Mouse (Mus musculus) intestine, embryonic 15.5 days (tissue): ENCODE measurements around the gene Gm44790. TPM values are rescaled to one million over a fixed set of nuclear protein-coding genes. Genes with fewer than 3 reads are reported as not detected.

Experiments
- ATAC-seq: fragments of 200-750 bp; cut with Nextera tagmentation; 2 replicates; pipeline ENCODE4 v1.8.0; 2017; ENCODE audit warnings: moderate TSS enrichment, moderate library complexity
- H3K27ac ChIP-seq: fragments of 300-500 bp; sonication (generic); 2 replicates; pipeline ENCODE4 v1.5.1; 2015; ENCODE audit warnings: mild to moderate bottlenecking, inconsistent platforms
- H3K27me3 ChIP-seq: fragments of 300-500 bp; sonication (generic); replicated peaks from 2 replicates; pipeline ENCODE4 v1.6.1; 2015; ENCODE audit warnings: inconsistent platforms
- H3K36me3 ChIP-seq: fragments of 300-500 bp; sonication (generic); 2 replicates; pipeline ENCODE4 v1.6.1; 2015; ENCODE audit warnings: inconsistent platforms
- H3K4me1 ChIP-seq: fragments of 300-500 bp; sonication (generic); replicated peaks from 2 replicates; pipeline ENCODE4 v1.6.1; 2015; ENCODE audit warnings: inconsistent platforms
- H3K4me2 ChIP-seq: fragments of 300-500 bp; sonication (generic); replicated peaks from 2 replicates; pipeline ENCODE4 v1.6.1; 2015; ENCODE audit warnings: mild to moderate bottlenecking, inconsistent platforms
- H3K4me3 ChIP-seq: fragments of 300-500 bp; sonication (generic); replicated peaks from 2 replicates; pipeline ENCODE4 v1.5.1; 2015; ENCODE audit warnings: inconsistent platforms
- H3K9ac ChIP-seq: fragments of 300-500 bp; sonication (generic); 2 replicates; pipeline ENCODE4 v1.6.1; 2015; ENCODE audit warnings: inconsistent platforms
- H3K9me3 ChIP-seq: fragments of 300-500 bp; sonication (generic); 2 replicates; pipeline ENCODE4 v1.6.1; 2016; ENCODE audit warnings: inconsistent platforms
- WGBS: fragments of 180-500 bp; shearing (Covaris S2); methylation state at CpG from one replicate; pipeline ENCODE4 v1.1.7; 2015; 5-methylcytosine and 5-hydroxymethylcytosine counted together
- polyA plus RNA-seq: library from polyadenylated mRNA; unstranded; fragments of >200 nt; fragmentation: Nextera tagmentation; extraction: Ambion mirVana; gene quantifications from 2 replicates; pipeline ENCODE4 v1.2.1, GENCODE M21; 2015

Gene Gm44790
- polyA plus RNA-seq, 1 experiment from 2014 or later = not detected

GRCm38 (mm10) chr6:86395969-86396368 lies 30.5 kb upstream of the Gm44790 start:
- ATAC-seq = no peak
- WGBS = 29% methylated on average over 10 of the region's 10 CpGs
- H3K4me3 ChIP-seq = peak overlapping the region; percentile 73
- H3K27me3 ChIP-seq = no peaks in the 10 kb centered on the region
- peak overlapping the region; percentile 78; the same call in 1 of the 2 replicates for H3K27ac ChIP-seq
- peak overlapping the region; percentile 75 for H3K9ac ChIP-seq
- no peaks in the 10 kb centered on the region for H3K9me3 ChIP-seq
- peaks cover 15% of the 10 kb centered on the region for H3K36me3 ChIP-seq
- H3K4me1 ChIP-seq = peaks cover 15% of the 10 kb centered on the region
- H3K4me2 ChIP-seq = peak overlapping the region; percentile 73

DNA sequence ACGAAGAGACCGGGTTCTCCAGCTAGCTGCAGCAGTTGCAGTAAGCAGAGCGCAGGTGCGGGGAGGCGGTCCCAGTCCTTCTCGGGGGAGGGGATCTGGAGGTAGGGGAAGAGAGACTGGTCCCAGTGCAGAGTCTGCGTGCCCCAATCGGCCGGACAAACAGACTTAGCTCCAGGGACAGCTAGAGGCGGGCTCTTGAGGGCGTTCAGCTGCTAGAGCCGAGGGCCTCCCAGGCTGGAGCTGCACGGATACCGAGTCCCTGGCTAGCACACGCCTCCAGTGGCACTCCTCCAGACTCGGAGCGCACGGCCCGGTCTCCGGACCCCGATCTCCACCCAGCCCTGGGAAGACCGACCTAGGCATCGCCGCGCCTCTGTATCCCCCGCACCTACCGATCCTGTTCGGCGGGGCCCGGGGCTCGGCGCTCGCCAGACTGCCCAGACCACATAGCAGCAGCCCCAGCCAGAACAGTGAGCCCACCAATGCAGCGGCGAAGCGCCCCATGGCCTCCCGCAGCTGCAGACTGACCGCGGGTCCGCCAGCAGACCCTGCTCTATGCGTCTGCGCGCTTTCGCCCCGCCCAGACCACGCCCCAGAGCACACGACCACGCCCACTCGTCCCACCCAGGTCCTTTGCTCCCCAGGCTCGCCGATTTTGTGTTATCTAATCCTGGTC lies 29.7 kb upstream of the Gm44790 start, which contains the start of gene Pcyox1:
Gene Pcyox1 (minus strand): TSS at position 574 of the 676 bp plus-strand sequence.
- peak; percentile 96 for ATAC-seq
- Histone ChIP-seq H3K4me1 (peaks cover 17% of the 10 kb centered on the region), H3K27ac (peak within 1 kb of the TSS; percentile 78), H3K27me3 (no peaks in the 10 kb centered on the region), H3K4me3 (peak within 1 kb of the TSS; percentile 73), H3K9ac (peak within 1 kb of the TSS; percentile 75), H3K36me3 (peaks cover 7% of the 10 kb centered on the region), H3K4me2 (peak within 1 kb of the TSS; percentile 73), H3K9me3 (no peaks in the 10 kb centered on the region)
- WGBS = under 1% methylated on average over 51 of the region's 51 CpGs

- Histone ChIP-seq H3K36me3 (peaks cover 2% of the 10 kb centered on the region; the same call in 1 of the 2 replicates), H3K27me3 (no peaks in the 10 kb centered on the region), H3K4me1 (peaks cover 17% of the 10 kb centered on the region), H3K9me3 (no peaks in the 10 kb centered on the region), H3K4me2 (peak overlapping the region; percentile 73), H3K27ac (peak overlapping the region; percentile 78), H3K4me3 (peak overlapping the region; percentile 73), H3K9ac (peak overlapping the region; percentile 75)
- 5% methylated on average over 14 of the region's 14 CpGs for WGBS
- ATAC-seq = peak; percentile 35
Observed at GRCm38 (mm10) chr6:86397257-86397980, 29.0 kb upstream of the Gm44790 start.

DNA sequence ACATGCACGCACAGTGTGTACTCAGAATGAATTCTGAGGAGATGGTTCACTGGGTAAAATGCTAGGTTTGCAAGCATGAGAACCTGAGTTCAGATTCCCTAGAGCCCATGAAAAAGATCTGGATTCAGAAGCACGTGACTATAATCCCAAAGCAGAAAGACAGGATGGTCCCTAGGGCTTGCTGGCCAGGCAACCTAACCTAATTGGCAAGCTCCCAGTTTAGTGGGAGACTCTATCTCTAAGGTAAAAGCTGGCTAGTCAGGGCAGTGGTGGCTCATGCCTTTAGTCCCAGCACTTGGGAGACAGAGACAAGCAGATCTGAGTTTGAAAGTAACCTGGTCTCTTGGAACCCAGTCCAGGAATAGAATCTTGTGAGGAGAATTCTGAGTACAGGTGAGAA lies 27.5 kb upstream of the Gm44790 start:
- Histone ChIP-seq H3K4me3 (no peak overlapping the region), H3K4me1 (peaks cover 17% of the 10 kb centered on the region), H3K27ac (no peak overlapping the region), H3K9ac (no peak overlapping the region), H3K36me3 (no peaks in the 10 kb centered on the region; the same call in 1 of the 2 replicates), H3K4me2 (no peak overlapping the region), H3K27me3 (no peaks in the 10 kb centered on the region), H3K9me3 (no peaks in the 10 kb centered on the region)
- no peak for ATAC-seq
- WGBS = 85% methylated on average over 2 of the region's 2 CpGs

DNA sequence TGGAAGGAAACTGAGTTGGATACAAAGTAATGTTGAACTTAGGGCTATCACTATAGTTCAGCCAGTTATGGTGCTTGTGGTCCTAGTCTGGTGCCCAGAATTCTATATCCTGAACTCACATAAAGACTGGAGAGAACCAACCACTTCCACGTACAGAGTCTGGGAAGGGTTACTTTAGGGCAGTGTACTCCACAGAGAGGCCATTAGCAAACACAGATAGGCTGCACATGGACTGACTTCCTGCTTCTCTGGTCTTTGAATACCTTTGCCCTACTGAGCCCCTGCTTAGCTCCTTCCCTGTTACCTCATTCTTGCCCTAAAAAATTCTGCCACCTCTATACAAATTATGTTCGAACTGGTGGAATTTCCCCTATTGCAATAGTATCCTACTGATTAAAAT lies 26.5 kb upstream of the Gm44790 start:
- no peak for ATAC-seq
- Histone ChIP-seq H3K36me3 (no peaks in the 10 kb centered on the region), H3K9ac (no peak overlapping the region), H3K9me3 (no peaks in the 10 kb centered on the region), H3K4me2 (no peak overlapping the region), H3K27me3 (no peaks in the 10 kb centered on the region), H3K27ac (no peak overlapping the region), H3K4me3 (no peak overlapping the region), H3K4me1 (peaks cover 17% of the 10 kb centered on the region)
- WGBS = 64% methylated on average over 2 of the region's 2 CpGs

DNA sequence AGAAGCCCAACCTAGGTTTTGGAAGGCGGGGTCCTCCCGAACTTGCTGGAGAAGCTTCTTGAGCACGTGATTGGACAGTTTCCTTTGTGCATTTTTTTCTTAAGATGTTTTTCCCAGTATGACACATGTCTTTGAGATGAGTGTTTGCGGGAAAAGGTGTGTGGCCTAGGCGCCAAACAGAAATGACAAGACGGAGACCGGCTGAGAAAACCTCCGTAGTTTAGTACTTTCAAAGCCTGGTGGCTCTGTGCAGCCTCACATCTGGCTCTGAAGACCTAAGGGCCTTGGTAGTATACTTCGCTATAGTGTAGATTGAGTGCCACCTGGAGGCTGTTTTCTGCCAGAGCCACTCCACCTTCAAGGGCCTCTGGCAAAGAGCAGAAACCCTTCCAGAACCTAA lies 25.5 kb upstream of the Gm44790 start:
- peak overlapping the region; percentile 32; the same call in 1 of the 2 replicates for H3K27ac ChIP-seq

GRCm38 (mm10) chr6:86402681-86403607 lies 23.5 kb upstream of the Gm44790 start:
- H3K4me2 ChIP-seq = peak overlapping the region; percentile 56
- no peaks in the 10 kb centered on the region for H3K9me3 ChIP-seq
- no peak for ATAC-seq
- H3K36me3 ChIP-seq = no peaks in the 10 kb centered on the region
- H3K4me1 ChIP-seq = peaks cover 7% of the 10 kb centered on the region
- no peaks in the 10 kb centered on the region for H3K27me3 ChIP-seq
- H3K27ac ChIP-seq = no peak overlapping the region
- H3K9ac ChIP-seq = peak overlapping the region; percentile 29; the same call in 1 of the 2 replicates
- H3K4me3 ChIP-seq = peak overlapping the region; percentile 83
- 33% methylated on average over 12 of the region's 12 CpGs for WGBS

More for the DNA sequence above, 25.5 kb upstream of the Gm44790 start:
- Histone ChIP-seq H3K9me3 (no peaks in the 10 kb centered on the region), H3K4me1 (peaks cover 17% of the 10 kb centered on the region), H3K4me2 (peak overlapping the region; percentile 53), H3K4me3 (peak overlapping the region; percentile 23), H3K9ac (no peak overlapping the region), H3K36me3 (no peaks in the 10 kb centered on the region), H3K27me3 (no peaks in the 10 kb centered on the region)
- ATAC-seq = peak; percentile 18; the same call in 1 of the 2 replicates
- WGBS = 5% methylated on average over 9 of the region's 9 CpGs

GRCm38 (mm10) chr6:86403728-86404099 lies 22.7 kb upstream of the Gm44790 start:
- Histone ChIP-seq H3K27me3 (no peaks in the 10 kb centered on the region), H3K36me3 (no peaks in the 10 kb centered on the region), H3K4me1 (peaks cover 7% of the 10 kb centered on the region), H3K4me2 (peak overlapping the region; percentile 56), H3K4me3 (peak overlapping the region; percentile 83), H3K9me3 (no peaks in the 10 kb centered on the region), H3K27ac (peak overlapping the region; percentile 100), H3K9ac (peak overlapping the region; percentile 95; the same call in 1 of the 2 replicates)
- peak; percentile 81 for ATAC-seq
- under 1% methylated on average over 15 of the region's 15 CpGs for WGBS

DNA sequence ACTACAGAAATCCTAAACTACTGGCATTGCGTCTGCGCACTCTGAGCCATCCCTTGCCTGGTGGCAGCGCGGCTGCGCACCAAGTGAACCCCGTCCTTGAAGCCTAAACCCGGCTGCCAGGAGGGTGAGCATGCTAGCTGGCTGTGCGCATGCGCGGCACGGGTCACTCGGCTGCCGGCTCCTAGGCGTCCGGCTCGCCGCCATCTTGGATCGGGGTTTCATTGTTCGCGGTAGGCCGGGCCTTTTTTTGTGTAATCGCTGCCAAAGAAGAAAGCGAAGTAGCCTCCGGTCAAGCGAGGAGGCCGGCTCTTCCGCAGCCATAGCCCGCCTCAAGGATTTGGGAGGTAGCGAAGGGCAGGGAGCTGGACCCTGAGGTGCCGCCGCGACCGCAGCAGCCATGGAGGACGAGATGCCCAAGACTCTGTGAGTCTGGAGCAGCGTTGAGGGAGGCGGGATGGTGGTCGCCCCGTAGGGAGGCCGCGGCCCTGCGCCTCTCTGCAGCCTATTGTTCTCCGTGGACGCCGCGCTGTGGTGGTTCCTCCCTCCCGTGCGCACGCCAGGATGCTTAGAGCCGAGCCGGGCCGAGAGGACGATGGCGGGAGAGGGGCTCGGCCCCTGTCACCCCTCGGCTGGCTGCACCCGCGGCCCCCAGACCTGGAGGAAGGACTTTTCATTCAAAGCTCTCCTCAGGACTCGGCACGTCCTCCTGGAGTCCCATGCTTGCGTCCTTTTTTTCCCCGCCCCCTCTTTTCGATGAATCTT lies 22.2 kb upstream of the Gm44790 start, which contains the start of gene Tia1:
Gene Tia1 (plus strand): TSS at position 120 of the 762 bp plus-strand sequence.
- Histone ChIP-seq H3K4me2 (peak within 1 kb of the TSS; percentile 56), H3K4me3 (peak within 1 kb of the TSS; percentile 83), H3K36me3 (no peaks in the 10 kb centered on the region), H3K27me3 (no peaks in the 10 kb centered on the region), H3K9me3 (no peaks in the 10 kb centered on the region), H3K4me1 (peaks cover 7% of the 10 kb centered on the region), H3K27ac (peak within 1 kb of the TSS; percentile 100), H3K9ac (peak within 1 kb of the TSS; percentile 95)
- under 1% methylated on average over 62 of the region's 62 CpGs for WGBS
- ATAC-seq = peak; percentile 97

- H3K27me3 ChIP-seq = no peaks in the 10 kb centered on the region
- H3K36me3 ChIP-seq = no peaks in the 10 kb centered on the region
- H3K27ac ChIP-seq = peak overlapping the region; percentile 100
- H3K4me3 ChIP-seq = peak overlapping the region; percentile 83
- H3K9me3 ChIP-seq = no peaks in the 10 kb centered on the region
- H3K4me2 ChIP-seq = peak overlapping the region; percentile 56
- peaks cover 7% of the 10 kb centered on the region for H3K4me1 ChIP-seq
- under 1% methylated on average over 11 of the region's 11 CpGs for WGBS
- ATAC-seq = no peak
- peak overlapping the region; percentile 95 for H3K9ac ChIP-seq
Observed at GRCm38 (mm10) chr6:86404996-86405395, 21.5 kb upstream of the Gm44790 start.

DNA sequence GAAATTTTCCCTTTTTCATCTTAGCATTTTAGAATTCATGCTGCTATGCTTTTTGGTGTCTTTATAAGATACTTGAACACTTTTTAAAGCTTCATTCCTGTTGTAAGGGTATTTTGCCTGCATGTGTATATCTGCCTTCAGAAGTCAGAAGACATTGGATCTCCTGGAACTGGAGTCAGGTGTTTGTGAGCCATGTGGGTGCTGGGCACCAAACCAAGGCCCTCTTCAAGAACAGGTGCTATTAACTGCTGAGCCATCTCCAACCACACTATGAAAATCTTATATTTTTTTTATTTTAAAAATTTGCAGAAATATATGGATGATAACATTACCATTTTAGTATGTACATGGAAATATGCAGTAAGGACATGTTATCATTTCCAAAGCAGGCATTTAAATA lies 20.2 kb upstream of the Gm44790 start:
- no peak overlapping the region for H3K4me2 ChIP-seq
- H3K4me1 ChIP-seq = peaks cover 2% of the 10 kb centered on the region; the same call in 1 of the 2 replicates
- no peak overlapping the region for H3K4me3 ChIP-seq
- no peak for ATAC-seq
- H3K36me3 ChIP-seq = no peaks in the 10 kb centered on the region
- no peaks in the 10 kb centered on the region for H3K9me3 ChIP-seq
- no peak overlapping the region for H3K27ac ChIP-seq
- H3K9ac ChIP-seq = no peak overlapping the region
- H3K27me3 ChIP-seq = no peaks in the 10 kb centered on the region
